Comparison of ENCODE assay signal across 8 mouse cellular contexts in the genomic region with DNA sequence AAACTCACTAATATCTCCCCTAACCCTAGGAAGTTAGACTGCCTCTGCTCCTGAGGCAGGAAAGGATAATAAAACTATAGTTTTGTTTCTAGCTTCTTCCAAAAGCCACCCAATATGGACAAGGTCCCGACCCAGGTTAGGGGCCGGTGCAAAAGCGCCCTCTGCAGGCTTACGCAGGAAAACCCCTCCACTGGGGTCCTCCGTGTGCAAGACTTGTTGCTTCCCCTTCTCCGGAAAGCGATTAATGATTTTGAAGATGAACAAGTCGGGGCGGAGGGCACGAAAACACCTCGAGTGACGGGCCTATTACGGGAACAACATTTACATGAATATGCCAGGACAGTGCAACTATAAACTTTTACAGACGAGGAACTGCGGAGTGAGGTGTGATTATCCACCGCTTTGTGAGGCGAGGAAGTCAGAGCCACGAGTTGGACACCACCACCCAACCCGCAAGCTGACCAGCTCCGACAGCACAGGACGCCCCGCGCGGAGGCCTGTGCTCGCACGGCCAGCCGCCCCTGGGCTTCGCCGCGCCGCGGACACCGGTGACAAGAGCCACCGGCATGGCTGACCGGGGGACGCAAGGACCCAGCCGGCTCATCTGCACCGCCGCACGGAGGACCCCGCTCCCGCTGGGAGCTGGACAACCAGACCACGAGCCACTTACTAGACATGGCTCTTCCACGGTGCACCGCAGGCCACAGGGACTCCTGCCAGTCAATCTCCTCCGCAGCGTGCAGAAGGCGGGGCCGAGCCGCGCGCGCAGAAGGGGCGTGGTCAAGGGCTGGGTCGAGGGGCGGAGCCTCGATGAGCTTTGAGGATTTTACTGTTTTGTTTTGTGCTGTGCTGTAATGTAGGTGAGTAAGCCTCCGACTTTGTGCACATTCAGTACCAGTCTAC. TPM values are rescaled to one million over a fixed set of nuclear protein-coding genes. Genes with fewer than 3 reads are reported as not detected.
DNase-seq lines count a peak whose midpoint lies in the region; ATAC-seq lines count a peak whose summit lies in the region.

Nit2 (minus strand) TSS at position 731 of the 903 bp plus-strand sequence.

- H3K9me3 ChIP-seq in hindbrain, embryonic 11.5 days (ENCODE audit: control insufficient read depth, low read length) = no peaks in the 10 kb centered on the region

- DNase-seq in MN1 (ENCODE audit: low spot score) = peak; percentile 81
- peak; percentile 92 for DNase-seq in cerebellum, adult 9-10 months
- DNase-seq in frontal cortex, adult 2 months (ENCODE audit: extremely low spot score in 1 of 2, low spot score in 1 of 2) = peak; percentile 83 to 95
- peak; percentile 93 for DNase-seq in hindbrain, embryonic 11.5 days (ENCODE audit: low spot score)
- peak; percentile 94 to 97 for DNase-seq in layer of hippocampus, postnatal 10 days (ENCODE audit: low spot score in 2 of 2)
- peak; percentile 95 for DNase-seq in lung, postnatal 10 days
- peak; percentile 95 for DNase-seq in ovary, postnatal 36 days (ENCODE audit: low spot score)
- peak; percentile 98 for DNase-seq in thymus, postnatal 25 days

- H3K4me3 ChIP-seq in hindbrain, embryonic 11.5 days (ENCODE audit: low read depth, low read length) = peak within 1 kb of the TSS; percentile 75

- peak within 1 kb of the TSS; percentile 72; the same call in 1 of the 2 replicates for H3K27ac ChIP-seq in hindbrain, embryonic 11.5 days (ENCODE audit: low read depth, low read length)

- peak within 1 kb of the TSS; percentile 83 for H3K9ac ChIP-seq in hindbrain, embryonic 11.5 days (ENCODE audit: low read depth, low read length)

- H3K4me2 ChIP-seq in hindbrain, embryonic 11.5 days (replicated peaks; ENCODE audit: low read depth, low read length) = peak within 1 kb of the TSS; percentile 51

- 0 out of 2 replicates have a peak, but pooled peaks cover 2% of the 10 kb centered on the region for H3K36me3 ChIP-seq in hindbrain, embryonic 11.5 days (ENCODE audit: control insufficient read depth, insufficient read depth, low read length)

- WGBS in hindbrain, embryonic 11.5 days = under 1% methylated on average over 53 of the region's 58 CpGs

- H3K27me3 ChIP-seq in hindbrain, embryonic 11.5 days (ENCODE audit: control insufficient read depth, insufficient read depth, low read length) = no peaks in the 10 kb centered on the region

- ATAC-seq in hindbrain, embryonic 11.5 days (ENCODE audit: low FRiP score) = peak; percentile 98

- H3K4me1 ChIP-seq in hindbrain, embryonic 11.5 days (replicated peaks; ENCODE audit: control insufficient read depth, insufficient read depth, low read length) = no peaks in the 10 kb centered on the region

RNA-seq across cellular contexts. Expression of gene Nit2, which starts in this region (rescaled TPM):
- 14.1 and 15.3 TPM in 2 replicates for polyA plus RNA-seq in frontal cortex, adult 2 months (2012; rRNA removed)
- 46.6 and 49.0 TPM in 2 replicates for polyA plus RNA-seq in hindbrain, embryonic 11.5 days (2014; fragmentation: Nextera tagmentation; extraction: Ambion mirVana)
- total RNA-seq in layer of hippocampus, postnatal 10 days (2021) = 10 to 100 TPM; 21.3 to 23.8 TPM

Comparison
In these comparisons a context has a peak if more than half of its experiments do, and no peak if none do; other contexts are left out.
1. Peak in every context shown above with its lines: DNase-seq, ATAC-seq, H3K4me3 ChIP-seq and H3K27ac ChIP-seq.